16 mouse cellular contexts compared by ENCODE assay signal in the genomic region with DNA sequence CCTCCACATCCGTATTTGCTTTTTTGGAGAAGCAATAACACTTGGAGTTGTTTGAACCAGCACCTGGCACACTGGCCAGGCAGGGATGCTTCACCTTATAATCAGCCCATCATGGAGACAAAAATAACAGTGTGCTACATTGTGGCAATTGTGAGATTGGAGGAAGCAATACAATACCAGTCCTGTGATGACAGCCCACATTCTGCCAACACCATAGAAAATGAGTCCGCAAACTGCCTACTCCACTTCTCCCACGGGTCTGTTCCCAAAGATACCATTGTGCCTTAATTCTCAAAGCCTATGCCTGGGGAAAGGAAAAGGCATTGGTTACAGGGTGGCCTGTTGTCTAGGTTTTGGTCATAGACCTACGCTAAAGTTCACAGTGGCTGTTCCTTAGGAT.
"Had no signal": no experiment of that assay in that cellular context is flagged by ENCODE, and none has a peak within 500 bp of the region (broad histone marks: within the 10 kb centered on the region; RNA-seq: fewer than 3 reads in every experiment).

No protein-coding gene starts in this region.

- H3K9ac ChIP-seq: neural tube, embryonic 13.5 days; neural tube, embryonic 15.5 days; stomach, embryonic 15.5 days had no signal

- H3K4me2 ChIP-seq: neural tube, embryonic 13.5 days; neural tube, embryonic 15.5 days; stomach, embryonic 15.5 days had no signal

- H3K27me3 ChIP-seq: neural tube, embryonic 13.5 days; neural tube, embryonic 15.5 days; stomach, embryonic 15.5 days had no signal

- H3K9me3 ChIP-seq: neural tube, embryonic 13.5 days; neural tube, embryonic 15.5 days; stomach, embryonic 15.5 days had no signal

- H3K4me1 ChIP-seq: neural tube, embryonic 13.5 days; neural tube, embryonic 15.5 days; stomach, embryonic 15.5 days had no signal

- H3K27ac ChIP-seq: neural tube, embryonic 13.5 days; neural tube, embryonic 15.5 days; stomach, embryonic 15.5 days; stomach, postnatal 0 days had no signal

- H3K36me3 ChIP-seq: neural tube, embryonic 13.5 days; neural tube, embryonic 15.5 days; stomach, embryonic 15.5 days had no signal

- DNase-seq: retina, postnatal 1 day; right cerebral cortex, adult 18-20 months; right cerebral cortex, postnatal 14 days; right cerebral cortex, postnatal 25 days; right cerebral cortex, postnatal 4 days; spleen, adult 18-20 months; thymus, adult 18-20 months; thymus, adult 2 months; thymus, postnatal 14 days; thymus, postnatal 25 days; thymus, postnatal 36 days; thymus, postnatal 4 days had no signal

- H3K4me3 ChIP-seq: neural tube, embryonic 13.5 days; neural tube, embryonic 15.5 days; stomach, embryonic 15.5 days had no signal
